Mouse (Mus musculus) stomach, embryonic 14.5 days (tissue): ENCODE measurements around the gene Hcn2. TPM values are rescaled to one million over a fixed set of nuclear protein-coding genes. Genes with fewer than 3 reads are reported as not detected.

ENCODE experiments used
- ATAC-seq: fragments of 200-750 bp; cut with Nextera tagmentation; 2 replicates; pipeline ENCODE4 v1.8.0; 2017; ENCODE audit warnings: low read depth, moderate TSS enrichment; ENCODE audit not compliant: insufficient number of reproducible peaks, insufficient read depth, low FRiP score
- H3K27ac ChIP-seq: fragments of 300-500 bp; sonication (generic); 2 replicates; pipeline ENCODE4 v1.5.1; 2014; ENCODE audit warnings: mild to moderate bottlenecking, low read length, moderate library complexity, mixed read lengths
- H3K27me3 ChIP-seq: fragments of 300-500 bp; sonication (generic); 2 replicates; pipeline ENCODE4 v1.6.1; 2014; ENCODE audit warnings: low read length, control low read depth, mixed read lengths; ENCODE audit not compliant: control insufficient read depth, insufficient read depth
- H3K36me3 ChIP-seq: fragments of 300-500 bp; sonication (generic); 2 replicates; pipeline ENCODE4 v1.6.1; 2014; ENCODE audit warnings: mild to moderate bottlenecking, control low read depth, low read length, moderate library complexity, mixed read lengths; ENCODE audit not compliant: control insufficient read depth, insufficient read depth
- H3K4me1 ChIP-seq: fragments of 300-500 bp; sonication (generic); 2 replicates; pipeline ENCODE4 v1.6.1; 2014; ENCODE audit warnings: low read length, control low read depth, mixed read lengths; ENCODE audit not compliant: control insufficient read depth, insufficient read depth
- H3K4me2 ChIP-seq: fragments of 300-500 bp; sonication (generic); replicated peaks from 2 replicates; pipeline ENCODE4 v1.6.1; 2014; ENCODE audit warnings: low read depth, low read length, control low read depth
- H3K4me3 ChIP-seq: fragments of 300-500 bp; sonication (generic); 2 replicates; pipeline ENCODE4 v1.5.1; 2014; ENCODE audit warnings: low read depth, low read length, control low read depth
- H3K9ac ChIP-seq: fragments of 300-500 bp; sonication (generic); replicated peaks from 2 replicates; pipeline ENCODE4 v1.6.1; 2014; ENCODE audit warnings: low read depth, mild to moderate bottlenecking, control low read depth, low read length, moderate library complexity, mixed read lengths
- H3K9me3 ChIP-seq: fragments of 300-500 bp; sonication (generic); 2 replicates; pipeline ENCODE4 v1.6.1; 2016; ENCODE audit warnings: low read depth, low read length, control low read depth; ENCODE audit not compliant: control insufficient read depth
- WGBS: fragments of 180-500 bp; shearing (Covaris S2); extraction: QIAGEN DNeasy Blood & Tissue Kit; methylation state at CpG from one replicate; pipeline ENCODE4 v1.1.7; 2014; 5-methylcytosine and 5-hydroxymethylcytosine counted together
- polyA plus RNA-seq: library from polyadenylated mRNA; unstranded; fragments of >200 nt; fragmentation: Nextera tagmentation; extraction: Ambion mirVana; gene quantifications from 2 replicates; pipeline ENCODE4 v1.2.1, GENCODE M21; 2014

Gene Hcn2
- polyA plus RNA-seq, 1 experiment from 2014 or later, result 0.10 TPM

- Histone ChIP-seq H3K9me3 (no peaks in the 10 kb centered on the region), H3K4me1 (peaks cover 17% of the 10 kb centered on the region; the same call in 1 of the 2 replicates), H3K4me2 (no peak overlapping the region), H3K9ac (no peak overlapping the region), H3K36me3 (no peaks in the 10 kb centered on the region), H3K4me3 (no peak overlapping the region), H3K27me3 (no peaks in the 10 kb centered on the region), H3K27ac (no peak overlapping the region)
- WGBS, result 83% methylated on average over 2 of the region's 2 CpGs
- no peak for ATAC-seq
Measured at GRCm38 (mm10) chr10:79773208-79773607, 56.8 kb downstream of the Hcn2 start.

GRCm38 (mm10) chr10:79774486-79775279, 58.2 kb downstream of the Hcn2 start:
- H3K27me3 ChIP-seq, result no peaks in the 10 kb centered on the region
- H3K9me3 ChIP-seq, result no peaks in the 10 kb centered on the region
- peaks cover 21% of the 10 kb centered on the region for H3K4me1 ChIP-seq
- WGBS, result 66% methylated on average over 5 of the region's 5 CpGs
- H3K9ac ChIP-seq, result no peak overlapping the region
- no peaks in the 10 kb centered on the region for H3K36me3 ChIP-seq
- H3K27ac ChIP-seq, result no peak overlapping the region
- no peak overlapping the region for H3K4me2 ChIP-seq
- no peak overlapping the region for H3K4me3 ChIP-seq
- no peak for ATAC-seq

- Histone ChIP-seq H3K36me3 (no peaks in the 10 kb centered on the region), H3K9me3 (no peaks in the 10 kb centered on the region), H3K27ac (peak within 1 kb of the TSS; percentile 63; the same call in 1 of the 2 replicates), H3K4me3 (peak within 1 kb of the TSS; percentile 50), H3K4me2 (peak within 1 kb of the TSS; percentile 77), H3K9ac (peak within 1 kb of the TSS; percentile 42), H3K27me3 (no peaks in the 10 kb centered on the region), H3K4me1 (peaks cover 30% of the 10 kb centered on the region)
- WGBS, result under 1% methylated on average over 39 of the region's 39 CpGs
- no peak for ATAC-seq
Measured at GRCm38 (mm10) chr10:79777103-79777531, 60.7 kb downstream of the Hcn2 start, which contains the start of gene Fstl3. Gene Fstl3, plus strand, starts transcription at chr10:79777272.

- Histone ChIP-seq H3K4me1 (peaks cover 30% of the 10 kb centered on the region), H3K4me2 (peak overlapping the region; percentile 77), H3K27me3 (no peaks in the 10 kb centered on the region), H3K9me3 (no peaks in the 10 kb centered on the region), H3K4me3 (0 out of 2 replicates have a peak overlapping the region, but pooled peaks have one; percentile 50), H3K27ac (peak overlapping the region; percentile 63; the same call in 1 of the 2 replicates), H3K36me3 (no peaks in the 10 kb centered on the region), H3K9ac (no peak overlapping the region)
- 16% methylated on average over 15 of the region's 15 CpGs for WGBS
- no peak for ATAC-seq
Measured at GRCm38 (mm10) chr10:79778006-79778405, 61.6 kb downstream of the Hcn2 start.

GRCm38 (mm10) chr10:79779193-79779592, 62.8 kb downstream of the Hcn2 start:
- H3K27me3 ChIP-seq, result no peaks in the 10 kb centered on the region
- peaks cover 30% of the 10 kb centered on the region for H3K4me1 ChIP-seq
- H3K4me2 ChIP-seq, result no peak overlapping the region
- H3K4me3 ChIP-seq, result no peak overlapping the region
- 27% methylated on average over 2 of the region's 2 CpGs for WGBS
- no peak overlapping the region for H3K27ac ChIP-seq
- H3K9ac ChIP-seq, result no peak overlapping the region
- no peaks in the 10 kb centered on the region for H3K9me3 ChIP-seq
- no peak for ATAC-seq
- H3K36me3 ChIP-seq, result no peaks in the 10 kb centered on the region

- peak overlapping the region; percentile 80 for H3K4me2 ChIP-seq
- H3K9ac ChIP-seq, result 0 out of 2 replicates have a peak overlapping the region, but pooled peaks have one; percentile 10
- H3K36me3 ChIP-seq, result no peaks in the 10 kb centered on the region
- 1% methylated on average over 55 of the region's 55 CpGs for WGBS
- H3K9me3 ChIP-seq, result no peaks in the 10 kb centered on the region
- peak overlapping the region; percentile 38 for H3K4me3 ChIP-seq
- ATAC-seq, result peak; percentile 90
- H3K27me3 ChIP-seq, result no peaks in the 10 kb centered on the region
- peaks cover 30% of the 10 kb centered on the region for H3K4me1 ChIP-seq
- peak overlapping the region; percentile 39 for H3K27ac ChIP-seq
Measured at GRCm38 (mm10) chr10:79779784-79780663, 63.6 kb downstream of the Hcn2 start.

GRCm38 (mm10) chr10:79780664-79781015, 64.2 kb downstream of the Hcn2 start:
- Histone ChIP-seq H3K9me3 (no peaks in the 10 kb centered on the region), H3K27ac (peak overlapping the region; percentile 39), H3K36me3 (no peaks in the 10 kb centered on the region), H3K4me1 (peaks cover 30% of the 10 kb centered on the region), H3K9ac (0 out of 2 replicates have a peak overlapping the region, but pooled peaks have one; percentile 10), H3K27me3 (no peaks in the 10 kb centered on the region), H3K4me2 (peak overlapping the region; percentile 80), H3K4me3 (peak overlapping the region; percentile 38)
- WGBS, result under 1% methylated on average over 13 of the region's 13 CpGs
- ATAC-seq, result no peak; the same call in 1 of the 2 replicates

GRCm38 (mm10) chr10:79781139-79781538, 64.7 kb downstream of the Hcn2 start:
- Histone ChIP-seq H3K4me3 (peak overlapping the region; percentile 38; the same call in 1 of the 2 replicates), H3K4me2 (peak overlapping the region; percentile 80), H3K36me3 (no peaks in the 10 kb centered on the region), H3K9ac (no peak overlapping the region), H3K27ac (no peak overlapping the region), H3K27me3 (no peaks in the 10 kb centered on the region), H3K9me3 (no peaks in the 10 kb centered on the region), H3K4me1 (peaks cover 30% of the 10 kb centered on the region)
- 28% methylated on average over 21 of the region's 21 CpGs for WGBS
- no peak for ATAC-seq
